Mouse (Mus musculus) lung, postnatal 0 days (tissue): ENCODE results near the gene Ppp1r18.

Experiments used
- CTCF ChIP-seq: IDR thresholded peaks from 2 replicates; pipeline ENCODE4 v1.5.1; 2016; ENCODE audit warnings: antibody characterized with exemption, mild to moderate bottlenecking
- EP300 ChIP-seq: IDR thresholded peaks from 2 replicates; pipeline ENCODE4 v1.6.1; 2016; ENCODE audit warnings: antibody characterized with exemption, mild to moderate bottlenecking, control low read depth

DNA sequence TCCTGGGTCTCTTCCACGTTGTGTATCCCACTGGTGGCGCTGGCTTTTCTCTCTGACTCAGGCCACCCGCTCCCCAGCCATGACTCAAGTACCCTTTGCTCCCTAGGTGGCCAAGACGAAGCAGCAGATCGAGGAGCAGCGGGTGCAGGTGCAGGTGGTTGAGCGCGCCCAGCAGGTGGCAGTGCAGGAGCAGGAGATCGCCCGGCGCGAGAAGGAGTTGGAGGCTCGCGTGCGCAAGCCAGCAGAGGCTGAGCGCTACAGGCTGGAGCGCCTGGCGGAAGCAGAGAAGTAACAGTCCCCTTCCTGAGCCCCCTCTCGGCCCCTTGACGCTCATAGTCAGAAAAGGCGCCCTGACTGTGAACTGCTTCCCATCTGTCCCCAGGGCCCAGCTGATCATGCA lies 35.7 kb upstream of the Ppp1r18 start:
- TF ChIP-seq CTCF (peak; percentile 96), EP300 (no peak)
